Mouse (Mus musculus) MEL (cell line): ENCODE measurements around the gene Gadd45a. TPM values are rescaled to one million over a fixed set of nuclear protein-coding genes. Genes with fewer than 3 reads are reported as not detected.
A peak's percentile ranks its signal among the peaks of the same experiment; 100 is the strongest.

Experiments used
- DNase-seq: peaks from one replicate; pipeline ENCODE4 v3.0.0; 2011; ENCODE audit warnings: low read depth, low spot score
- H3K27ac ChIP-seq: 2 replicates; pipeline ENCODE4 v1.5.1; 2012; ENCODE audit warnings: low read depth, mild to moderate bottlenecking, control low read depth, low read length, moderate library complexity; ENCODE audit not compliant: control insufficient read depth
- H3K27me3 ChIP-seq, 2 experiments: fragments of 150-350 bp in 1 of 2; sonication (generic) in 1 of 2; 2 replicates each; pipeline ENCODE4 v1.6.1; 2012; ENCODE audit warnings: low read length in 2 of 2, mild to moderate bottlenecking in 2 of 2, improper control_type of control experiment in 1 of 2, moderate library complexity in 1 of 2; ENCODE audit not compliant: insufficient read depth in 2 of 2, control insufficient read depth in 1 of 2
- H3K36me3 ChIP-seq, 2 experiments: 2 replicates each; pipeline ENCODE4 v1.6.1; 2012 to 2014; ENCODE audit warnings: low read length in 2 of 2, improper control_type of control experiment in 1 of 2, inconsistent platforms in 1 of 2, mild to moderate bottlenecking in 1 of 2; ENCODE audit not compliant: insufficient read depth in 2 of 2, control insufficient read depth in 1 of 2
- H3K4me1 ChIP-seq, 2 experiments: fragments of 150-350 bp in 1 of 2; sonication (generic) in 1 of 2; 2 replicates each; pipeline ENCODE4 v1.6.1; 2012; ENCODE audit warnings: low read length in 2 of 2, improper control_type of control experiment in 1 of 2, mild to moderate bottlenecking in 1 of 2; ENCODE audit not compliant: insufficient read depth in 2 of 2, control insufficient read depth in 1 of 2
- H3K4me3 ChIP-seq, 2 experiments: fragments of 150-350 bp in 1 of 2; sonication (generic) in 1 of 2; 2 replicates each; pipeline ENCODE4 v1.5.1; 2012; ENCODE audit warnings: low read depth in 2 of 2, low read length in 2 of 2, mild to moderate bottlenecking in 2 of 2, moderate library complexity in 2 of 2, control low read depth in 1 of 2, improper control_type of control experiment in 1 of 2; ENCODE audit not compliant: control insufficient read depth in 1 of 2, insufficient read depth in 1 of 2
- H3K79me2 ChIP-seq: 2 replicates; pipeline ENCODE4 v1.6.1; 2012; ENCODE audit warnings: mild to moderate bottlenecking, low read length, moderate library complexity; ENCODE audit not compliant: control insufficient read depth, poor library complexity, insufficient read depth
- H3K9ac ChIP-seq: 2 replicates; pipeline ENCODE4 v1.6.1; 2012; ENCODE audit warnings: low read depth, mild to moderate bottlenecking, control low read depth, low read length, moderate library complexity; ENCODE audit not compliant: control insufficient read depth, poor library complexity, severe bottlenecking
- H3K9me3 ChIP-seq: fragments of 150-350 bp; sonication (generic); replicated peaks from 2 replicates; pipeline ENCODE4 v1.6.1; 2012; ENCODE audit warnings: mild to moderate bottlenecking, low read length, improper control_type of control experiment, moderate library complexity; ENCODE audit not compliant: insufficient read depth
- CHD1 ChIP-seq: IDR thresholded peaks from 2 replicates; pipeline ENCODE4 v1.6.1; 2012; ENCODE audit warnings: low read depth, mild to moderate bottlenecking, inconsistent platforms, low read length, improper control_type of control experiment
- CHD2 ChIP-seq: IDR thresholded peaks from 2 replicates; pipeline ENCODE4 v1.6.1; 2011; ENCODE audit warnings: low read length, improper control_type of control experiment
- E2F4 ChIP-seq: IDR thresholded peaks from 2 replicates; pipeline ENCODE4 v1.6.1; 2011; ENCODE audit warnings: low read depth, low read length, improper control_type of control experiment, borderline replicate concordance
- EP300 ChIP-seq, 2 experiments: IDR thresholded peaks; 2 replicates each; pipeline ENCODE4 v1.6.1; 2011; ENCODE audit warnings: improper control_type of control experiment in 2 of 2, low read length in 2 of 2, low read depth in 1 of 2, mild to moderate bottlenecking in 1 of 2
- ETS1 ChIP-seq: IDR thresholded peaks from 2 replicates; pipeline ENCODE4 v1.6.1; 2012; ENCODE audit warnings: low read depth, mild to moderate bottlenecking, inconsistent platforms, low read length, improper control_type of control experiment, moderate library complexity
- GATA1 ChIP-seq: IDR thresholded peaks from 2 replicates; pipeline ENCODE4 v1.6.1; 2011; ENCODE audit warnings: low read depth, low read length, improper control_type of control experiment
- HCFC1 ChIP-seq: IDR thresholded peaks from 2 replicates; pipeline ENCODE4 v1.6.1; 2012; ENCODE audit warnings: low read depth, mild to moderate bottlenecking, inconsistent platforms, low read length, improper control_type of control experiment, moderate library complexity
- MAFK ChIP-seq: IDR thresholded peaks from 2 replicates; pipeline ENCODE4 v1.6.1; 2011; ENCODE audit warnings: low read depth, mild to moderate bottlenecking, low read length, improper control_type of control experiment, borderline replicate concordance
- MAZ ChIP-seq: IDR thresholded peaks from 2 replicates; pipeline ENCODE4 v1.6.1; 2012; ENCODE audit warnings: low read depth, mild to moderate bottlenecking, inconsistent platforms, low read length, improper control_type of control experiment
- MEF2A ChIP-seq: IDR thresholded peaks from 2 replicates; pipeline ENCODE4 v1.6.1; 2014; ENCODE audit warnings: low read depth, mild to moderate bottlenecking, inconsistent platforms, low read length, improper control_type of control experiment; ENCODE audit not compliant: poor library complexity, insufficient replicate concordance, severe bottlenecking; ENCODE audit errors: extremely low read depth
- MYB ChIP-seq: IDR thresholded peaks from 2 replicates; pipeline ENCODE4 v1.6.1; 2011; ENCODE audit warnings: mild to moderate bottlenecking, low read depth, low read length, improper control_type of control experiment
- MYC ChIP-seq: IDR thresholded peaks from 2 replicates; pipeline ENCODE4 v1.6.1; 2011; ENCODE audit warnings: low read depth, mild to moderate bottlenecking, low read length, improper control_type of control experiment, moderate library complexity
- NELFE ChIP-seq: IDR thresholded peaks from 2 replicates; pipeline ENCODE4 v1.6.1; 2011; ENCODE audit warnings: low read depth, low read length, improper control_type of control experiment
- POLR2AphosphoS2 ChIP-seq: IDR thresholded peaks from 2 replicates; pipeline ENCODE4 v1.6.1; 2011; ENCODE audit warnings: low read length, improper control_type of control experiment
- RAD21 ChIP-seq: IDR thresholded peaks from 2 replicates; pipeline ENCODE4 v1.6.1; 2011; ENCODE audit warnings: mild to moderate bottlenecking, low read depth, low read length, improper control_type of control experiment
- RCOR1 ChIP-seq: IDR thresholded peaks from 2 replicates; pipeline ENCODE4 v1.6.1; 2012; ENCODE audit warnings: low read depth, mild to moderate bottlenecking, inconsistent platforms, low read length, improper control_type of control experiment
- SIN3A ChIP-seq: IDR thresholded peaks from 2 replicates; pipeline ENCODE4 v1.6.1; 2012; ENCODE audit warnings: low read length, improper control_type of control experiment, inconsistent platforms
- SMC3 ChIP-seq: IDR thresholded peaks from 2 replicates; pipeline ENCODE4 v1.6.1; 2011; ENCODE audit warnings: low read depth, low read length, improper control_type of control experiment
- TAL1 ChIP-seq: IDR thresholded peaks from 2 replicates; pipeline ENCODE4 v1.6.1; 2012; ENCODE audit warnings: mild to moderate bottlenecking, inconsistent platforms, low read length, moderate library complexity, mixed read lengths
- TBP ChIP-seq: IDR thresholded peaks from 2 replicates; pipeline ENCODE4 v1.8.0; 2011; ENCODE audit warnings: low read depth, low read length, improper control_type of control experiment
- TCF12 ChIP-seq: IDR thresholded peaks from 2 replicates; pipeline ENCODE4 v1.6.1; 2014; ENCODE audit warnings: low read depth, mild to moderate bottlenecking, inconsistent platforms, low read length, improper control_type of control experiment, moderate library complexity
- USF2 ChIP-seq, 2 experiments: IDR thresholded peaks; 2 replicates each; pipeline ENCODE4 v1.6.1; 2011 to 2012; ENCODE audit warnings: improper control_type of control experiment in 2 of 2, low read length in 2 of 2, borderline replicate concordance in 1 of 2, inconsistent platforms in 1 of 2, low read depth in 1 of 2, mild to moderate bottlenecking in 1 of 2; ENCODE audit not compliant: insufficient read depth in 1 of 2
- ZMIZ1 ChIP-seq: IDR thresholded peaks from 2 replicates; pipeline ENCODE4 v1.6.1; 2012; ENCODE audit warnings: low read depth, mild to moderate bottlenecking, inconsistent platforms, low read length, improper control_type of control experiment, moderate library complexity
- ZNF384 ChIP-seq: IDR thresholded peaks from 2 replicates; pipeline ENCODE4 v1.6.1; 2012; ENCODE audit warnings: low read depth, mild to moderate bottlenecking, inconsistent platforms, low read length, improper control_type of control experiment
- polyA plus RNA-seq, 2 experiments: library from polyadenylated mRNA; stranded (reverse) in 1 of 2; unstranded in 1 of 2; fragments of >175 nt in 1 of 2; fragments of >200 nt in 1 of 2; gene quantifications; 2 replicates each; pipeline versions ENCODE4 v1.2.1 to v1.2.4; 2012; ENCODE audit warnings: low replicate concordance in 2 of 2, low read depth in 1 of 2; ENCODE audit not compliant: insufficient read length in 2 of 2, insufficient read depth in 1 of 2, missing spikeins in 1 of 2
- total RNA-seq: library from RNA; depleted of rRNA; stranded (reverse); fragments of 300-350 nt; gene quantifications from 2 replicates; pipeline ENCODE4 v1.2.3, GENCODE M21; 2012

Gene Gadd45a
- total and polyA plus RNA-seq, 3 experiments = 18.1 to 37.4 TPM; not detected in 1

- peaks cover 7 to 37% of the 10 kb centered on the region in 2 experiments for H3K36me3 ChIP-seq
- H3K27ac ChIP-seq = peak overlapping the region; percentile 10; the same call in 1 of the 2 replicates
- peak; percentile 27 for DNase-seq
Measured at GRCm38 (mm10) chr6:67015739-67016519, 21.3 kb downstream of the Gadd45a start.

GRCm38 (mm10) chr6:67014679-67015075, 22.6 kb downstream of the Gadd45a start:
- no peaks in the 10 kb centered on the region for H3K79me2 ChIP-seq
- H3K36me3 ChIP-seq = peaks cover 7 to 43% of the 10 kb centered on the region in 2 experiments
- H3K4me1 ChIP-seq = peaks cover 42% of the 10 kb centered on the region in 2 experiments
- H3K27me3 ChIP-seq = no peaks in the 10 kb centered on the region
- DNase-seq = no peak
- no peaks in the 10 kb centered on the region for H3K9me3 ChIP-seq
- H3K27ac ChIP-seq = no peak overlapping the region
- H3K9ac ChIP-seq = no peak overlapping the region
- no peak overlapping the region for H3K4me3 ChIP-seq
- no peak for TF ChIP-seq NELFE
- TF ChIP-seq SMC3 = no peak
- no peak for TF ChIP-seq GATA1
- TF ChIP-seq E2F4 = no peak
- no peak for TF ChIP-seq ZNF384
- no peak for TF ChIP-seq MEF2A
- no peak for TF ChIP-seq MAFK
- no peak for TF ChIP-seq USF2 (IDR thresholded peaks at IDR 0.05; ENCODE audit: borderline replicate concordance in 1 of 2, insufficient read depth in 1 of 2, low read depth in 1 of 2, low read length in 2 of 2)
- TF ChIP-seq CHD1 = no peak
- no peak for TF ChIP-seq ZMIZ1
- TF ChIP-seq MYC = no peak

More at GRCm38 (mm10) chr6:67015739-67016519, 21.3 kb downstream of the Gadd45a start:
- no peak overlapping the region for H3K4me3 ChIP-seq
- H3K27me3 ChIP-seq = no peaks in the 10 kb centered on the region
- H3K9ac ChIP-seq = no peak overlapping the region
- TF ChIP-seq ETS1 = peak; percentile 73
- TF ChIP-seq MAZ = 0 out of 2 replicates have a peak, but pooled peaks have one; percentile 17
- 0 out of 2 replicates have a peak, but pooled peaks have one; percentile 8 for TF ChIP-seq MYC
- no peak for TF ChIP-seq TBP
- peak; percentile 60 for TF ChIP-seq RCOR1
- no peak for TF ChIP-seq HCFC1
- no peak for TF ChIP-seq POLR2AphosphoS2
- peak; percentile 71 for TF ChIP-seq MYB
- TF ChIP-seq CHD2 = no peak
- peak; percentile 20; the same call in 1 of the 2 replicates for TF ChIP-seq MAFK
- peak; percentile 86 to 92 for TF ChIP-seq EP300 (IDR thresholded peaks at IDR 0.05; ENCODE audit: low read depth in 1 of 2, low read length in 2 of 2)
- TF ChIP-seq TAL1 = peak; percentile 37; the same call in 1 of the 2 replicates
- peak; percentile 69 for TF ChIP-seq GATA1
- no peak for TF ChIP-seq RAD21
- peak; percentile 66; the same call in 1 of the 2 replicates for TF ChIP-seq SIN3A
- peak; percentile 88 for TF ChIP-seq TCF12
- H3K9me3 ChIP-seq = no peaks in the 10 kb centered on the region
- H3K79me2 ChIP-seq = no peaks in the 10 kb centered on the region
- H3K4me1 ChIP-seq = peaks cover 34 to 37% of the 10 kb centered on the region in 2 experiments
